Comparison of ENCODE assay signal across 18 mouse cellular contexts in genomic region chr8:110152951-110153350, GRCm38 (mm10). TPM values are rescaled to one million over a fixed set of nuclear protein-coding genes. Genes with fewer than 3 reads are reported as not detected.
"Had no signal": no experiment of that assay in that cellular context is flagged by ENCODE, and none has a peak within 500 bp of the region (broad histone marks: within the 10 kb centered on the region; RNA-seq: fewer than 3 reads in every experiment).

No protein-coding gene starts in this region.

- ATAC-seq: intestine, embryonic 16.5 days; liver, postnatal 0 days; midbrain, embryonic 16.5 days had no signal

- H3K4me1 ChIP-seq: kidney, embryonic 15.5 days; limb, embryonic 12.5 days; liver, embryonic 13.5 days; lung, embryonic 15.5 days; megakaryocyte, embryonic 14.5 days had no signal

- H3K27ac ChIP-seq: kidney, embryonic 15.5 days; limb, embryonic 12.5 days; liver, embryonic 13.5 days; lung, embryonic 15.5 days; macrophage had no signal

- H3K9ac ChIP-seq: kidney, embryonic 15.5 days; limb, embryonic 12.5 days; liver, embryonic 13.5 days; liver, postnatal 0 days; lung, embryonic 15.5 days had no signal

- H3K4me2 ChIP-seq: kidney, embryonic 15.5 days; limb, embryonic 12.5 days; liver, embryonic 13.5 days; lung, embryonic 15.5 days; midbrain, embryonic 11.5 days had no signal

- H3K27me3 ChIP-seq: kidney, embryonic 15.5 days; limb, embryonic 12.5 days; liver, embryonic 13.5 days; lung, embryonic 15.5 days had no signal

- H3K4me3 ChIP-seq: kidney, embryonic 15.5 days; limb, embryonic 12.5 days; liver, embryonic 13.5 days; lung, embryonic 15.5 days; megakaryocyte, embryonic 14.5 days had no signal

- H3K9me3 ChIP-seq: kidney, embryonic 15.5 days; limb, embryonic 12.5 days; liver, embryonic 13.5 days; lung, embryonic 15.5 days had no signal

- DNase-seq: kidney, adult 2 months; kidney, postnatal 14 days; layer of hippocampus, postnatal 36 days; liver; liver, embryonic 13.5 days; liver, postnatal 0 days; lung, postnatal 14 days; right cerebral cortex, postnatal 25 days had no signal

- H3K36me3 ChIP-seq: kidney, embryonic 15.5 days; limb, embryonic 12.5 days; liver, embryonic 13.5 days; lung, embryonic 15.5 days had no signal

RNA-seq across cellular contexts. Expression of gene Calb2, which starts 15.1 kb away (rescaled TPM):
- polyA plus RNA-seq: intestine, embryonic 16.5 days; kidney, adult 2 months; liver, embryonic 13.5 days; liver, postnatal 0 days; macrophage; stomach, embryonic 14.5 days had no signal

RNA-seq across cellular contexts. Expression of gene Gm17720, which starts 50.4 kb away (rescaled TPM):
- polyA plus RNA-seq: intestine, embryonic 16.5 days; kidney, adult 2 months; kidney, embryonic 15.5 days; limb, embryonic 12.5 days; liver, embryonic 13.5 days; liver, postnatal 0 days; lung, embryonic 15.5 days; macrophage; midbrain, embryonic 11.5 days; midbrain, embryonic 16.5 days; neural tube, embryonic 11.5 days; stomach, embryonic 14.5 days had no signal

RNA-seq across cellular contexts. Expression of gene Gm21964, which starts 51.9 kb away (rescaled TPM):
- polyA plus RNA-seq: intestine, embryonic 16.5 days; kidney, adult 2 months; kidney, embryonic 15.5 days; limb, embryonic 12.5 days; liver, embryonic 13.5 days; liver, postnatal 0 days; lung, embryonic 15.5 days; macrophage; midbrain, embryonic 11.5 days; midbrain, embryonic 16.5 days; neural tube, embryonic 11.5 days; stomach, embryonic 14.5 days had no signal
